Mouse (Mus musculus): Measurements from ENCODE around the gene Map4k3.

The Map4k3 gene

GRCm38 (mm10) chr17:80683041-80683440 lies 45.2 kb downstream of the Map4k3 start:
- DNase-seq: no peak

- no peak for DNase-seq
These were observed 50.1 kb downstream of the Map4k3 start for GRCm38 (mm10) chr17:80678190-80678589.

GRCm38 (mm10) chr17:80676859-80677535 lies 51.3 kb downstream of the Map4k3 start:
- DNase-seq: no peak

GRCm38 (mm10) chr17:80676211-80676610 lies 52.1 kb downstream of the Map4k3 start:
- no peak for DNase-seq

- DNase-seq: no peak
These were observed 57.9 kb downstream of the Map4k3 start for GRCm38 (mm10) chr17:80670395-80670794.

GRCm38 (mm10) chr17:80663623-80664022 lies 64.7 kb downstream of the Map4k3 start:
- DNase-seq: no peak

GRCm38 (mm10) chr17:80662836-80663620 lies 65.3 kb downstream of the Map4k3 start:
- DNase-seq: no peak

- no peak for DNase-seq
These were observed 66.4 kb downstream of the Map4k3 start for GRCm38 (mm10) chr17:80661896-80662295.

GRCm38 (mm10) chr17:80660707-80661380 lies 67.4 kb downstream of the Map4k3 start:
- no peak for DNase-seq

- DNase-seq: no peak
These were observed 68.1 kb downstream of the Map4k3 start for GRCm38 (mm10) chr17:80660234-80660633.

- DNase-seq: no peak
These were observed 68.5 kb downstream of the Map4k3 start for GRCm38 (mm10) chr17:80659821-80660220.

GRCm38 (mm10) chr17:80654323-80654722 lies 74.0 kb downstream of the Map4k3 start:
- DNase-seq: no peak

- DNase-seq: no peak
These were observed 75.5 kb downstream of the Map4k3 start for GRCm38 (mm10) chr17:80652740-80653139.

GRCm38 (mm10) chr17:80646843-80647242 lies 81.4 kb downstream of the Map4k3 start:
- peak; percentile 19 for DNase-seq

GRCm38 (mm10) chr17:80646131-80646530 lies 82.2 kb downstream of the Map4k3 start:
- DNase-seq: no peak

GRCm38 (mm10) chr17:80645694-80646034 lies 82.6 kb downstream of the Map4k3 start:
- no peak for DNase-seq

GRCm38 (mm10) chr17:80644983-80645693 lies 83.1 kb downstream of the Map4k3 start:
- DNase-seq: no peak

- no peak for DNase-seq
These were observed 83.7 kb downstream of the Map4k3 start for GRCm38 (mm10) chr17:80644567-80644966.

GRCm38 (mm10) chr17:80638121-80638520 lies 90.2 kb downstream of the Map4k3 start:
- no peak for DNase-seq

- DNase-seq: no peak
These were observed 92.5 kb downstream of the Map4k3 start for GRCm38 (mm10) chr17:80635794-80636193.

GRCm38 (mm10) chr17:80632846-80633245 lies 95.4 kb downstream of the Map4k3 start:
- no peak for DNase-seq

GRCm38 (mm10) chr17:80632354-80632753 lies 95.9 kb downstream of the Map4k3 start:
- no peak for DNase-seq

GRCm38 (mm10) chr17:80631028-80631427 lies 97.3 kb downstream of the Map4k3 start:
- no peak for DNase-seq
